ENCODE assay signal across 8 mouse cellular contexts in genomic region chr8:22376903-22377302, GRCm38 (mm10). TPM values are rescaled to one million over a fixed set of nuclear protein-coding genes. Genes with fewer than 3 reads are reported as not detected.
DNase-seq lines count a peak whose midpoint lies in the region; ATAC-seq and TF ChIP-seq lines count a peak whose summit lies in the region.

No protein-coding gene starts in this region.

- peak; percentile 83 for TF ChIP-seq CTCF in intestine, postnatal 0 days (IDR thresholded peaks at IDR 0.05; ENCODE audit: low read depth)
- peak; percentile 75 for TF ChIP-seq CTCF in lung, embryonic 14.5 days (IDR thresholded peaks at IDR 0.05; ENCODE audit: low read depth)

- 48% methylated on average over 5 of the region's 5 CpGs for WGBS in intestine, postnatal 0 days
- 40% methylated on average over 5 of the region's 5 CpGs for WGBS in lung, embryonic 14.5 days

- H3K27ac ChIP-seq in intestine, postnatal 0 days (ENCODE audit: low read depth, low read length), result no peak overlapping the region
- no peak overlapping the region for H3K27ac ChIP-seq in lung, embryonic 14.5 days (ENCODE audit: low read depth)

- peak; percentile 100 for ATAC-seq in common myeloid progenitor, adult 5-6 weeks (replicated peaks; ENCODE audit: low read depth, poor library complexity, severe bottlenecking)
- no peak; the same call in 1 of the 2 replicates for ATAC-seq in intestine, postnatal 0 days
- peak; percentile 87 for ATAC-seq in lung, embryonic 14.5 days (ENCODE audit: insufficient read depth)

- no peaks in the 10 kb centered on the region for H3K27me3 ChIP-seq in intestine, postnatal 0 days (replicated peaks; ENCODE audit: control insufficient read depth, insufficient read depth, low read length)
- no peaks in the 10 kb centered on the region for H3K27me3 ChIP-seq in lung, embryonic 14.5 days (ENCODE audit: insufficient read depth, low read length)

- no peak overlapping the region for H3K4me3 ChIP-seq in intestine, postnatal 0 days (ENCODE audit: low read depth, low read length)
- no peak overlapping the region for H3K4me3 ChIP-seq in lung, embryonic 14.5 days (ENCODE audit: low read depth, low read length)

- H3K9me3 ChIP-seq in intestine, postnatal 0 days (ENCODE audit: control insufficient read depth), result no peaks in the 10 kb centered on the region
- H3K9me3 ChIP-seq in lung, embryonic 14.5 days (ENCODE audit: low read depth, low read length), result no peaks in the 10 kb centered on the region

- peak; percentile 20 for DNase-seq in right cerebral cortex, postnatal 14 days
- no peak for DNase-seq in right cerebral cortex, adult 18-20 months
- DNase-seq in heart, adult 18-20 months, result peak; percentile 53 to 61
- peak; percentile 72 for DNase-seq in lung, embryonic 14.5 days
- peak; percentile 30 to 31 for DNase-seq in spleen, postnatal 36 days (ENCODE audit: low spot score in 2 of 2)
- DNase-seq in right cerebral cortex, adult 2 months (ENCODE audit: low spot score in 2 of 2), result no peak

- peaks cover 77% of the 10 kb centered on the region for H3K36me3 ChIP-seq in intestine, postnatal 0 days (ENCODE audit: control insufficient read depth, insufficient read depth)
- peaks cover 15% of the 10 kb centered on the region for H3K36me3 ChIP-seq in lung, embryonic 14.5 days (ENCODE audit: insufficient read depth)

- H3K9ac ChIP-seq in intestine, postnatal 0 days (ENCODE audit: low read depth, low read length), result no peak overlapping the region
- no peak overlapping the region for H3K9ac ChIP-seq in lung, embryonic 14.5 days

- no peak overlapping the region for H3K4me2 ChIP-seq in intestine, postnatal 0 days (replicated peaks; ENCODE audit: low read depth)
- H3K4me2 ChIP-seq in lung, embryonic 14.5 days, result no peak overlapping the region

- H3K4me1 ChIP-seq in intestine, postnatal 0 days (replicated peaks; ENCODE audit: control insufficient read depth, insufficient read depth, low read length), result no peaks in the 10 kb centered on the region
- no peaks in the 10 kb centered on the region for H3K4me1 ChIP-seq in lung, embryonic 14.5 days (ENCODE audit: insufficient read depth)

RNA-seq across cellular contexts. Expression of gene Slc25a15, which starts 21.5 kb away (rescaled TPM):
- 13.4 and 15.1 TPM in 2 replicates for total RNA-seq in common myeloid progenitor, adult 5-6 weeks (2017)
- 10 to 100 TPM; 11.9 to 12.7 TPM for total RNA-seq in heart, adult 18-20 months (2021)
- 108 and 122 TPM in 2 replicates for polyA plus RNA-seq in intestine, postnatal 0 days (2015; fragmentation: Nextera tagmentation; extraction: Ambion mirVana)
- 21.2 and 23.9 TPM in 2 replicates for polyA plus RNA-seq in lung, embryonic 14.5 days (2014; fragmentation: Nextera tagmentation; extraction: Ambion mirVana)

RNA-seq across cellular contexts. Expression of gene Mrps31, which starts 34.3 kb away (rescaled TPM):
- 29.7 and 39.8 TPM in 2 replicates for total RNA-seq in common myeloid progenitor, adult 5-6 weeks (2017)
- total RNA-seq in heart, adult 18-20 months (2021), result 10 to 100 TPM; 58.5 to 60.6 TPM
- 51.3 and 51.5 TPM in 2 replicates for polyA plus RNA-seq in intestine, postnatal 0 days (2015; fragmentation: Nextera tagmentation; extraction: Ambion mirVana)
- 36.8 and 36.9 TPM in 2 replicates for polyA plus RNA-seq in lung, embryonic 14.5 days (2014; fragmentation: Nextera tagmentation; extraction: Ambion mirVana)

Comparison
In these comparisons a context has a peak if more than half of its experiments do, and no peak if none do; other contexts are left out.
1. DNase-seq: peak in right cerebral cortex, postnatal 14 days (single experiment), heart, adult 18-20 months (2 of 2), lung, embryonic 14.5 days (single experiment) and spleen, postnatal 36 days (2 of 2); none in right cerebral cortex, adult 18-20 months (single experiment) and right cerebral cortex, adult 2 months (0 of 2).